Mouse (Mus musculus) gastrocnemius, adult 2 months (tissue): ENCODE data around the gene Tmem132c. TPM values are rescaled to one million over a fixed set of nuclear protein-coding genes. Genes with fewer than 3 reads are reported as not detected.
A peak's percentile ranks its signal among the peaks of the same experiment; 100 is the strongest.

Source experiments
- DNase-seq: peaks from one replicate; pipeline ENCODE4 v3.0.0; 2022
- H3K27ac ChIP-seq: fragments of 200-600 bp; 2 replicates; pipeline ENCODE4 v1.8.1; 2022; ENCODE audit warnings: mild to moderate bottlenecking
- H3K4me3 ChIP-seq: fragments of 200-600 bp; 2 replicates; pipeline ENCODE4 v1.8.1; 2022; ENCODE audit warnings: mild to moderate bottlenecking, moderate library complexity
- CTCF ChIP-seq: fragments of 200-600 bp; IDR thresholded peaks from 2 replicates; pipeline ENCODE4 v1.8.1; 2022; ENCODE audit warnings: antibody characterized with exemption, mild to moderate bottlenecking, moderate library complexity
- intact Hi-C: fragments of 180-260 bp; cut with DNase I; formaldehyde crosslinking; loops from one replicate; pipeline ENCODE4 v1.15.1; 2025
- total RNA-seq, 2 experiments: library from RNA; stranded (reverse); gene quantifications; 2 replicates each; pipeline ENCODE4 v1.2.3; 2021

Gene Tmem132c
- total RNA-seq, 2 experiments from 2014 or later = 0.17 TPM; not detected in 1

GRCm38 (mm10) chr5:127502838-127503237, 261.2 kb downstream of the Tmem132c start:
- no peak for DNase-seq
- H3K4me3 ChIP-seq = no peak overlapping the region
- H3K27ac ChIP-seq = no peak overlapping the region
- intact Hi-C loops = no loop called here
- TF ChIP-seq CTCF = no peak

- intact Hi-C loops = no loop called here
- no peak overlapping the region for H3K4me3 ChIP-seq
- TF ChIP-seq CTCF = peak; percentile 19; the same call in 1 of the 2 replicates
- no peak for DNase-seq
- H3K27ac ChIP-seq = no peak overlapping the region
Observed at GRCm38 (mm10) chr5:127505697-127506096, 264.1 kb downstream of the Tmem132c start.

DNA sequence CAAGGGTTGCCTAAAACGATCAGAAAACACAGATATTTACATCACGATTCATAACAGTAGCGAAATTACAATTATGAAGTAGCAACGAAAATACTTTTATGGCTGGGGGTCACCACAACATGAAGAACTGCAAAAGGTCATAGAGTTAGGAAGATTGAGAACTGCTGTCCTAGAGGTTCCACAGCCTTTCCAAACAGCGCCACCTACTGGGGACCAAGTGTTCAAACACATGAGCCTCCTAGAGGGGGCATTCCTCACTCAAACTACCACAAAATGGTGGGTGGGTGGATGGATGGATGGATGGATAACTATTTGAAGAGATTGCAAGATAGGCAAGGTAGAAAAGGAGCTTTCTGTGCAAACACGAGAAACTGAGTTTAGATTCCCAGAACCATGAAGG, 270.0 kb downstream of the Tmem132c start:
- intact Hi-C loops = no loop called here

GRCm38 (mm10) chr5:127515960-127516359, 274.4 kb downstream of the Tmem132c start:
- no peak overlapping the region for H3K4me3 ChIP-seq
- H3K27ac ChIP-seq = no peak overlapping the region
- intact Hi-C loops = no loop called here
- DNase-seq = no peak
- no peak for TF ChIP-seq CTCF

More for the DNA sequence above, 270.0 kb downstream of the Tmem132c start:
- peak; percentile 38 for TF ChIP-seq CTCF
- no peak overlapping the region for H3K27ac ChIP-seq
- H3K4me3 ChIP-seq = no peak overlapping the region
- DNase-seq = no peak

DNA sequence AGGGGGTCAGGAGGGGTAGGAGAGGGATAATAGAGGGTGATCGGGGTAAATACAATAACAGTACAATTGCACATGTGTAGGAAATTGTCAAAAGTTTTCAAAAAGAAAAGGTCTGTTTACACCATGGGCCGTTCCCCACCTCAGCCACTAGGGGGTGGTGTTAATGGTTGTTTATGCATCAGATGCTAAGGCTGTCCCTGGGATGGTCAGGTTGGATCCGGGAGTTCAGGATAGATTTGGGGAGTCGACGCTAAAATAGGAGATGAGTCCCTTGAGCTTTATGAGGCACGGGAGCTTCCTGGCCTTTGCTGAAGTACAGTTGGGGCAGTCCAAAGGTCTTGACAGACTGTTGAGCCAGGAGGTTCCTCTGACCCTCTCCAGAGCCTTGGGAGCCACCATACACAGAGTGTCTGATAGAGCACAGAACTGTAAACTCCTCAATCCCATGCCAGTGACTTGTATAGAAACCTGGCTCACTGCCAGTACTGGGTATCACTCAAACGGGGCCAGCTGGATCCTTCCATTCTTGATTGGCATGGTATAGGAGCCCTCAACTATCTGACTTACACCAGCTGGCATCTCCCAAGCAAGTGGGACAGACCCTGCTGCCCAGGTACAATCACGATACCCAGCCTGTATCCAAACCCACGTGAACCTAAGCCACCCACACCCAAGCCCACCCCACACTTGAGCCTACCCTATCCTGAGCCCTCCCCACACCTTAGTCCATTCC, 281.3 kb downstream of the Tmem132c start:
- no peak for DNase-seq
- intact Hi-C loops = no loop called here
- Histone ChIP-seq H3K4me3 (no peak overlapping the region), H3K27ac (no peak overlapping the region)
- peak; percentile 61 for TF ChIP-seq CTCF

DNA sequence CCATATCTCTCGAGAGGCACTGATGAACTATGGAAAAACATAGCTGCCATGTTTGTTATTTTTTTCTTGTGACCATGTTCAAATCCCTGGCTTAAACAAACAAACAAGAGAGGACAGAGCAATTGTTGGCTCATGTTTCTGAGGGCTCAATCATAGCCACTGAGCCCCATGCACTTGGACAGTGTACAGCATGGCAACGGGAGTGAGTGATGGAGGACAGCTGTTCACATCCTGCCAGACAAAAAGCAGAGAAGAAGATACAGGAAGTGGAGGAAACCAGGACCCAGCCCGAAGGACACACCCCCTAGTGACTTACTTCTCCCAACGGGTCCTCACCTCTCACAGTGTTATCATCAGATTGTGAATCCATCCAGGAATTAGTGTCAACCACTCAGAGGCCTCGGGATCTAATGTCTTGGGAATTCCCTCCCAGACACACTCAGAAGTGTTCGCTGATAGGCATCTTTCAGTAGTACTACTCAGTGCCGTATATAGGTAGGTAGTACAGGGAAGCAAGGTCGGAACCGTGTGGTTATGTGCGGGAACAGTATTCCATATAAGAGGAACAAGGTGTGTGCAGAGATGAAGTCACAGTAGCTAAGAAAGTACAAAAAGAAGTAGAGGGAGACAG, 285.9 kb downstream of the Tmem132c start:
- DNase-seq = no peak
- TF ChIP-seq CTCF = no peak
- no peak overlapping the region for H3K4me3 ChIP-seq
- no peak overlapping the region for H3K27ac ChIP-seq
- intact Hi-C loops = no loop called here

DNA sequence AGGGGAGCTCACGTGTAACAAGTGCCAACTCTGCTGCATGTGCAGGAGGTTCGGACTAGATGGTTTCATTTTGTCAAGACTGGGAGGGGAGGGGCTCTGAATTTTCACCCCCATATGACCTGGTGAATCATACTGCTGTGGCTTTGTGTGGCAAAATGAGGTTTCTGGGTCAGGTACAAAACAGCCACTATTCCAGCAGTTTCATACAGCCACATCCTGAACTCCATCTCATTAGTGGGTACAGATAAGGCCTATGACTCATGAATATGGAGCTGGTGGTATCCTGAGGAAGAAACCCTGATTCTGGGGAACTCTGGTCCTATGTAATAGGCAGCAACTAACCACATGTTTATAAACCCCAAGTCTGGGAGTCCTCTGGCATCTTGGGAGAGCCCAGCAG, 295.9 kb downstream of the Tmem132c start:
- intact Hi-C loops = no loop called here
- DNase-seq = no peak
- Histone ChIP-seq H3K27ac (no peak overlapping the region), H3K4me3 (no peak overlapping the region)
- no peak for TF ChIP-seq CTCF

DNA sequence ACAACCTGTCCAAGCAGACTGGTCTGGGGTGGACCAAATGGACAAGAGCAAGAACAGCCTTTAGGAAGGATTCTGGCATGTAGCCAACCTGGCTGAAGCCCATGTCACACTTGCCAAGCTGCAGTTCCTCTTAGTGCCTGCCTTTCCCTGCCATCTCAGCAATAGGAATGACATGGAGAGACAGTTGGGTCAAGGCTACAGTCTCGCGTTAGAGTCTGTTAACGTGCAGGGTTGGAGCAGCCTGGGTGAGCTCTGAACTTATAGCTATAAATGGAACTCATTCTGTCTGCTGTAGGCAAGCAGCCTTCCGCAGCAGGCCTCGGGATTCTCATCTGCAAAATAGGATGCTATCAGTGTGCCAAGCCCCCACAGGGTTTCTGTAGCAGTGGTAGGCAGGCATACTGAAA, 305.0 kb downstream of the Tmem132c start:
- Histone ChIP-seq H3K4me3 (no peak overlapping the region), H3K27ac (no peak overlapping the region)
- intact Hi-C loops = no loop called here
- no peak for TF ChIP-seq CTCF
- DNase-seq = no peak

DNA sequence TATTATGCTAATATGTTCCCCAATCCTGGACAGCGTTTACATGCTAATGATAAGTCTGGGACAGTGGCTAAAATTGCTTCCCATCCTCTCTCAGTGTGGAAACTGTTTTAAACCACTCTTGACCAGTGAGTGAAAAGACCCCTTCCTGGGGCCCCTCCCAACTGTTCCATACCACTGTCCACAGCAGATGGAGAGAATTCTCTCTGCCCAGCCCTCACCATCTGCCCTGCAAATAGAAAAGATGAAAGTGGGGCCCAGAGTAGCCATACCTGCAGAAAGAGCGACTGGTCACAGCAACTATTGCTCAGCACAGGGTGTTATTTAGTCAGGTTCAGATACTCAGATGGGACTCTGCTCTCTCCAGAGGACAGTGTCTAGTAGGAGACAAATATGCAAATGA, 306.5 kb downstream of the Tmem132c start:
- no peak for DNase-seq
- Histone ChIP-seq H3K27ac (no peak overlapping the region), H3K4me3 (no peak overlapping the region)
- intact Hi-C loops = no loop called here
- no peak for TF ChIP-seq CTCF

- DNase-seq = no peak
- no peak for TF ChIP-seq CTCF
- intact Hi-C loops = no loop called here
- Histone ChIP-seq H3K27ac (no peak overlapping the region), H3K4me3 (no peak overlapping the region)
Observed at GRCm38 (mm10) chr5:127561086-127561485, 319.5 kb downstream of the Tmem132c start.

GRCm38 (mm10) chr5:127567165-127567741, 325.6 kb downstream of the Tmem132c start:
- no peak overlapping the region for H3K4me3 ChIP-seq
- intact Hi-C loops = no loop called here
- H3K27ac ChIP-seq = no peak overlapping the region
- no peak for DNase-seq
- TF ChIP-seq CTCF = no peak

DNA sequence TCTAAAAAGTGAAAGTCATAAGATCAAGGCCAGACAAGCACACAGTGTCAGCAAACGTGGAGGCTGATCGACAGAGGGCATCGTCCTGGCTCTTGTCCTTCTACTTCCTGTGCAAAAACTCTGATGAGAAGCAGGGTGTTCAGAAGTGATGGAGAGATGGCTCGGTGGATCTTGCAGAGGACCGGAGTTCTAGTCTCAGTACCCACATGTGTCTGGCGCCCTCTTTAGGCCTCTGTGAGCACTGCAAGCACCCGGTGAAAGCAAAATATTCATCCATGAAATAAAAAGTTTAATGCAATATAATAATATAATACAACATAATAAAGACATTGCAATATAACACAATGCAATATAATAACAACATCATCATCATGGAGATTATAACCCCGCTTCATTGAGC, 335.8 kb downstream of the Tmem132c start:
- intact Hi-C loops = loop anchor here (5.0 kb wide), 1 partner anchor 75 kb away; no protein-coding TSS in a partner anchor
- Histone ChIP-seq H3K27ac (no peak overlapping the region), H3K4me3 (no peak overlapping the region)
- peak; percentile 46 for TF ChIP-seq CTCF
- DNase-seq = no peak

DNA sequence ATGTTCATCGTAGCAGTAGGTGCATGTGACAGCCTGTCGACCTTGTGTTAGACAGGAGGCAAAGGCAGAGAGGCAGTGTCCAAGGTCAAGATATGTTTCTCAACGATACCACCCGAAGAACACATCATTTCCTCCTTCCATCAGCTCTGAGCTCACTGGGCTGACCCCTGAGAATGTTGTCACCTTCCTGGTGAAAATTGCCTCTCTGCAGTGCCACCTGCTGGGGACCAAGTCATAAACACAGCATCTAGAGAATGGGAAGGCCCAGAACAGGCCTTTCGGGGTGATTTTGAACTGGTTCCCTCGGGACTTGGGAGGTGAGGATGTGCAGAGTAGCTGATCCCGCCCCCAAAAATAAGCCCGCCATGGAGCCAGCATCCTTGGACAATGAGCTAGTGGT, 342.1 kb downstream of the Tmem132c start:
- TF ChIP-seq CTCF = peak; percentile 11; the same call in 1 of the 2 replicates
- no peak overlapping the region for H3K4me3 ChIP-seq
- H3K27ac ChIP-seq = no peak overlapping the region
- intact Hi-C loops = no loop called here
- DNase-seq = no peak
